In genomic region chr2:107291142-107291541, GRCm38 (mm10) we compare ENCODE assay signal across 9 mouse cellular contexts. TPM values are rescaled to one million over a fixed set of nuclear protein-coding genes. Genes with fewer than 3 reads are reported as not detected.
DNase-seq lines count a peak whose midpoint lies in the region; ATAC-seq lines count a peak whose summit lies in the region.
"Had no signal": no experiment of that assay in that cellular context is flagged by ENCODE, and none has a peak within 500 bp of the region (broad histone marks: within the 10 kb centered on the region; RNA-seq: fewer than 3 reads in every experiment).

No protein-coding gene starts in this region.

- peak overlapping the region; percentile 69 for H3K4me2 ChIP-seq in lung, embryonic 15.5 days
- peak overlapping the region; percentile 93 for H3K4me2 ChIP-seq in forebrain, embryonic 11.5 days (ENCODE audit: low read depth, low read length, severe bottlenecking)
- H3K4me2 ChIP-seq in intestine, embryonic 16.5 days (ENCODE audit: low read depth, low read length): peak overlapping the region; percentile 61
- H3K4me2 ChIP-seq in neural tube, embryonic 13.5 days: peak overlapping the region; percentile 89

- peaks cover 7% of the 10 kb centered on the region for H3K4me1 ChIP-seq in lung, embryonic 15.5 days
- 0 out of 2 replicates have a peak, but pooled peaks cover 3% of the 10 kb centered on the region for H3K4me1 ChIP-seq in forebrain, embryonic 11.5 days (replicated peaks; ENCODE audit: control insufficient read depth, insufficient read depth, low read length)
- peaks cover 9% of the 10 kb centered on the region; the same call in 1 of the 2 replicates for H3K4me1 ChIP-seq in intestine, embryonic 16.5 days (ENCODE audit: control insufficient read depth, insufficient read depth, low read length)
- H3K4me1 ChIP-seq in neural tube, embryonic 13.5 days (replicated peaks): peaks cover 15% of the 10 kb centered on the region

- no peak overlapping the region for H3K9ac ChIP-seq in lung, embryonic 15.5 days
- no peak overlapping the region; the same call in 1 of the 2 replicates for H3K9ac ChIP-seq in forebrain, embryonic 11.5 days (ENCODE audit: low read length)
- no peak overlapping the region for H3K9ac ChIP-seq in intestine, embryonic 16.5 days (ENCODE audit: low read depth, low read length)
- peak overlapping the region; percentile 72 for H3K9ac ChIP-seq in neural tube, embryonic 13.5 days

- no peaks in the 10 kb centered on the region for H3K9me3 ChIP-seq in lung, embryonic 15.5 days
- H3K9me3 ChIP-seq in forebrain, embryonic 11.5 days (ENCODE audit: control insufficient read depth, low read length): no peaks in the 10 kb centered on the region
- H3K9me3 ChIP-seq in intestine, embryonic 16.5 days (ENCODE audit: control insufficient read depth, low read length): no peaks in the 10 kb centered on the region
- H3K9me3 ChIP-seq in neural tube, embryonic 13.5 days: no peaks in the 10 kb centered on the region

- DNase-seq in lung, postnatal 4 days: no peak
- peak; percentile 52 for DNase-seq in forebrain, embryonic 11.5 days (ENCODE audit: low spot score)
- DNase-seq in gastrocnemius, postnatal 25 days: no peak
- DNase-seq in spleen, adult 12 weeks (ENCODE audit: low spot score): no peak
- DNase-seq in kidney, postnatal 4 days: no peak

- peak overlapping the region; percentile 29 for H3K4me3 ChIP-seq in lung, embryonic 15.5 days
- H3K4me3 ChIP-seq in forebrain, embryonic 11.5 days (ENCODE audit: low read depth, low read length): peak overlapping the region; percentile 41
- peak overlapping the region; percentile 45; the same call in 1 of the 2 replicates for H3K4me3 ChIP-seq in intestine, embryonic 16.5 days (ENCODE audit: low read length)
- peak overlapping the region; percentile 60 for H3K4me3 ChIP-seq in neural tube, embryonic 13.5 days

- ATAC-seq in lung, embryonic 15.5 days (ENCODE audit: borderline replicate concordance, extremely low read depth, low FRiP score, low TSS enrichment): no peak
- ATAC-seq in forebrain, embryonic 11.5 days (replicated peaks; ENCODE audit: low FRiP score): 0 out of 2 replicates have a peak, but pooled peaks have one; percentile 32
- no peak for ATAC-seq in intestine, embryonic 16.5 days
- ATAC-seq in neural tube, embryonic 13.5 days (ENCODE audit: low read depth): peak; percentile 73

- no peak overlapping the region for H3K27ac ChIP-seq in lung, embryonic 15.5 days
- H3K27ac ChIP-seq in forebrain, embryonic 11.5 days (ENCODE audit: low read depth, low read length): no peak overlapping the region
- no peak overlapping the region for H3K27ac ChIP-seq in intestine, embryonic 16.5 days (ENCODE audit: low read length)
- peak overlapping the region; percentile 38; the same call in 1 of the 2 replicates for H3K27ac ChIP-seq in neural tube, embryonic 13.5 days (replicated peaks)
- H3K27ac ChIP-seq: macrophage had no signal

- H3K27me3 ChIP-seq in lung, embryonic 15.5 days: peaks cover 13% of the 10 kb centered on the region
- peaks cover 4% of the 10 kb centered on the region; the same call in 1 of the 2 replicates for H3K27me3 ChIP-seq in forebrain, embryonic 11.5 days (ENCODE audit: control insufficient read depth, insufficient read depth, low read length)
- H3K27me3 ChIP-seq in intestine, embryonic 16.5 days (replicated peaks; ENCODE audit: control insufficient read depth, insufficient read depth, low read length): peaks cover 12% of the 10 kb centered on the region; the same call in 1 of the 2 replicates
- no peaks in the 10 kb centered on the region; the same call in 1 of the 2 replicates for H3K27me3 ChIP-seq in neural tube, embryonic 13.5 days

- H3K36me3 ChIP-seq in lung, embryonic 15.5 days: no peaks in the 10 kb centered on the region
- H3K36me3 ChIP-seq in forebrain, embryonic 11.5 days (ENCODE audit: control insufficient read depth, insufficient read depth, low read length): no peaks in the 10 kb centered on the region
- no peaks in the 10 kb centered on the region for H3K36me3 ChIP-seq in intestine, embryonic 16.5 days (ENCODE audit: control insufficient read depth, insufficient read depth, low read length)
- 0 out of 2 replicates have a peak, but pooled peaks cover 11% of the 10 kb centered on the region for H3K36me3 ChIP-seq in neural tube, embryonic 13.5 days

- WGBS in lung, embryonic 15.5 days: 4% methylated on average over 16 of the region's 16 CpGs
- 2% methylated on average over 16 of the region's 16 CpGs for WGBS in forebrain, embryonic 11.5 days
- WGBS in intestine, embryonic 16.5 days: 2% methylated on average over 16 of the region's 16 CpGs
- 2% methylated on average over 16 of the region's 16 CpGs for WGBS in neural tube, embryonic 13.5 days

RNA-seq across cellular contexts. Expression of gene Kcna4, which starts 0.7 kb away (rescaled TPM):
- 0.20 and 0.46 TPM in 2 replicates for polyA plus RNA-seq in lung, embryonic 15.5 days (2015; fragmentation: Nextera tagmentation; extraction: Ambion mirVana)
- 0.21 and 0.29 TPM in 2 replicates for polyA plus RNA-seq in forebrain, embryonic 11.5 days (2014; fragmentation: Nextera tagmentation; extraction: Ambion mirVana)
- polyA plus RNA-seq in intestine, embryonic 16.5 days (2015; fragmentation: Nextera tagmentation; extraction: Ambion mirVana): 0.29 and 0.33 TPM in 2 replicates
- 5.1 and 6.5 TPM in 2 replicates for polyA plus RNA-seq in neural tube, embryonic 13.5 days (2015; fragmentation: Nextera tagmentation; extraction: Ambion mirVana)
- not detected for total RNA-seq in gastrocnemius, postnatal 25 days (2021)
- polyA plus RNA-seq: macrophage had no signal

Comparison
In these comparisons a context has a peak if more than half of its experiments do, and no peak if none do; other contexts are left out.
1. ATAC-seq: peak in forebrain, embryonic 11.5 days (single experiment) and neural tube, embryonic 13.5 days (single experiment); none in lung, embryonic 15.5 days (single experiment) and intestine, embryonic 16.5 days (single experiment).
2. Peak in every context shown above with its lines, with median percentiles within 50 percentile points of each other: H3K4me2 ChIP-seq and H3K4me3 ChIP-seq.